Mouse (Mus musculus) E14TG2a.4 (cell line): Measurements from ENCODE around the gene Car11.

Experiments used
- H3K27me3 ChIP-seq: 2 replicates; pipeline ENCODE4 v1.6.1; 2014; ENCODE audit warnings: low read length, control low read depth; ENCODE audit not compliant: insufficient read depth
- H3K36me3 ChIP-seq: 2 replicates; pipeline ENCODE4 v1.6.1; 2014; ENCODE audit warnings: low read length, control low read depth; ENCODE audit not compliant: insufficient read depth
- H3K4me1 ChIP-seq: replicated peaks from 2 replicates; pipeline ENCODE4 v1.6.1; 2014; ENCODE audit warnings: low read depth, low read length, control low read depth
- H3K4me3 ChIP-seq: replicated peaks from 2 replicates; pipeline ENCODE4 v1.5.1; 2014; ENCODE audit warnings: mild to moderate bottlenecking, low read length
- H3K9me3 ChIP-seq: 2 replicates; pipeline ENCODE4 v1.6.1; 2014; ENCODE audit warnings: low read length, control low read depth
- CTCF ChIP-seq: conservative IDR thresholded peaks from 2 replicates; pipeline ENCODE4 v1.5.1; 2014; ENCODE audit warnings: low read length
- NANOG ChIP-seq: IDR thresholded peaks from 2 replicates; pipeline ENCODE4 v1.6.1; 2014; ENCODE audit warnings: borderline replicate concordance, low read length, mixed read lengths
- POU5F1 ChIP-seq: IDR thresholded peaks from 2 replicates; pipeline ENCODE4 v1.6.1; 2014; ENCODE audit warnings: low read length, borderline replicate concordance

Car11 gene

GRCm38 (mm10) chr7:45700301-45701015 lies 815 bp downstream of the Car11 start:
- Histone ChIP-seq H3K27me3 (peaks cover 38% of the 10 kb centered on the region), H3K4me1 (peaks cover 57% of the 10 kb centered on the region), H3K9me3 (0 out of 2 replicates have a peak, but pooled peaks cover 2% of the 10 kb centered on the region), H3K36me3 (no peaks in the 10 kb centered on the region), H3K4me3 (peak overlapping the region; percentile 76)
- TF ChIP-seq POU5F1 (0 out of 2 replicates have a peak, but pooled peaks have one; percentile 10), NANOG (no peak)

DNA sequence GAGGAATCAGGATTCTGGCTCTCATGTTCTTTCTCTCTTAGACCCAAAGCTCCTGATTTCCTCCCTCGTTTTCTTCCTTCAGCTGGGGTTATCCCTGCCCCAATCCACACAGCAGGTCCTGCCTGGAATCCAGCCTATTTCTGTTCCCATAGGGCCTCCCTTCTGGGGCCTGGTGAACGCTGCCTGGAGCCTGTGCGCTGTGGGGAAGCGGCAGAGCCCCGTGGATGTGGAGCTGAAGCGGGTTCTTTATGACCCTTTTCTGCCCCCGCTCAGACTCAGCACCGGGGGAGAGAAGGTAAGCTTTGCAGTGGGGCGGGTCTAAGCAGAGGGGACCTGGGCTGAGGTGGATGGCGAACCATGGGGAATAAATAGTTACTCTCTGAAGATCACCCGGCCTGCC lies 1.4 kb downstream of the Car11 start:
- peak overlapping the region; percentile 76 for H3K4me3 ChIP-seq
- no peak for TF ChIP-seq POU5F1
- H3K27me3 ChIP-seq = peaks cover 32% of the 10 kb centered on the region
- peaks cover 63% of the 10 kb centered on the region for H3K4me1 ChIP-seq
- no peaks in the 10 kb centered on the region for H3K9me3 ChIP-seq
- no peaks in the 10 kb centered on the region for H3K36me3 ChIP-seq

DNA sequence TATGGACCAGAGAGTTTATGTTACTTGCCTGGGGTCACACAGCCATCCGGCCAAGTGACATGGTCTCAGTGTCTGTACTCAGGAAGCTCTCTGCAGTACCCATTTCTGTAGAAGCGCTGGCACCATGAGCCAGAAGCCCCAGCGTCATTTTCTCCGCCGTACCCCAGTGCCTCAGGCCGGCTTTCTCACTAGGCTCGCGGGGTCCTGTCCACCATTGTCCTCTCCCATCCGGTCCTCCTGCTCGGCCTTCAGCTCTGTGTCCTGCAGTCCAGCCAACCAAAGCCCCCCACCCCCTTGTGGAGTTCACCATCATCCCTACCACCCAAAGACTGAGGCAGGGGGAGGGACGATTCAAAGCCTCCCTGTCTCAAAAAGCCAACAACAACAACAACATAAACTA lies 2.0 kb downstream of the Car11 start:
- H3K27me3 ChIP-seq = peaks cover 32% of the 10 kb centered on the region
- H3K4me3 ChIP-seq = peak overlapping the region; percentile 76
- H3K9me3 ChIP-seq = no peaks in the 10 kb centered on the region
- TF ChIP-seq POU5F1 (no peak), NANOG (no peak), CTCF (no peak)
- peaks cover 66% of the 10 kb centered on the region for H3K4me1 ChIP-seq
- H3K36me3 ChIP-seq = no peaks in the 10 kb centered on the region

- Histone ChIP-seq H3K4me3 (no peak overlapping the region), H3K27me3 (peaks cover 32% of the 10 kb centered on the region), H3K4me1 (peaks cover 69% of the 10 kb centered on the region), H3K9me3 (no peaks in the 10 kb centered on the region), H3K36me3 (no peaks in the 10 kb centered on the region)
- TF ChIP-seq POU5F1 (no peak), NANOG (no peak), CTCF (no peak)
Measured at GRCm38 (mm10) chr7:45702316-45702715, 2.7 kb downstream of the Car11 start.

- H3K27me3 ChIP-seq = peaks cover 29% of the 10 kb centered on the region
- H3K4me1 ChIP-seq = peaks cover 73% of the 10 kb centered on the region
- H3K9me3 ChIP-seq = no peaks in the 10 kb centered on the region
- H3K36me3 ChIP-seq = no peaks in the 10 kb centered on the region
- TF ChIP-seq CTCF (no peak), POU5F1 (no peak), NANOG (no peak)
- H3K4me3 ChIP-seq = no peak overlapping the region
Measured at GRCm38 (mm10) chr7:45702809-45703520, 3.3 kb downstream of the Car11 start.

- H3K4me3 ChIP-seq = peak overlapping the region; percentile 96
- no peak for TF ChIP-seq POU5F1
- TF ChIP-seq CTCF = no peak
- no peak for TF ChIP-seq NANOG
- no peaks in the 10 kb centered on the region for H3K9me3 ChIP-seq
- peaks cover 5% of the 10 kb centered on the region for H3K36me3 ChIP-seq
- H3K27me3 ChIP-seq = peaks cover 24% of the 10 kb centered on the region
- peaks cover 79% of the 10 kb centered on the region for H3K4me1 ChIP-seq
Measured at GRCm38 (mm10) chr7:45703521-45704033, 3.9 kb downstream of the Car11 start.

GRCm38 (mm10) chr7:45704046-45704559 lies 4.5 kb downstream of the Car11 start:
- Histone ChIP-seq H3K4me1 (peaks cover 83% of the 10 kb centered on the region), H3K9me3 (no peaks in the 10 kb centered on the region), H3K4me3 (peak overlapping the region; percentile 96), H3K27me3 (peaks cover 19% of the 10 kb centered on the region), H3K36me3 (peaks cover 10% of the 10 kb centered on the region)
- TF ChIP-seq POU5F1 (no peak), CTCF (no peak), NANOG (no peak)

DNA sequence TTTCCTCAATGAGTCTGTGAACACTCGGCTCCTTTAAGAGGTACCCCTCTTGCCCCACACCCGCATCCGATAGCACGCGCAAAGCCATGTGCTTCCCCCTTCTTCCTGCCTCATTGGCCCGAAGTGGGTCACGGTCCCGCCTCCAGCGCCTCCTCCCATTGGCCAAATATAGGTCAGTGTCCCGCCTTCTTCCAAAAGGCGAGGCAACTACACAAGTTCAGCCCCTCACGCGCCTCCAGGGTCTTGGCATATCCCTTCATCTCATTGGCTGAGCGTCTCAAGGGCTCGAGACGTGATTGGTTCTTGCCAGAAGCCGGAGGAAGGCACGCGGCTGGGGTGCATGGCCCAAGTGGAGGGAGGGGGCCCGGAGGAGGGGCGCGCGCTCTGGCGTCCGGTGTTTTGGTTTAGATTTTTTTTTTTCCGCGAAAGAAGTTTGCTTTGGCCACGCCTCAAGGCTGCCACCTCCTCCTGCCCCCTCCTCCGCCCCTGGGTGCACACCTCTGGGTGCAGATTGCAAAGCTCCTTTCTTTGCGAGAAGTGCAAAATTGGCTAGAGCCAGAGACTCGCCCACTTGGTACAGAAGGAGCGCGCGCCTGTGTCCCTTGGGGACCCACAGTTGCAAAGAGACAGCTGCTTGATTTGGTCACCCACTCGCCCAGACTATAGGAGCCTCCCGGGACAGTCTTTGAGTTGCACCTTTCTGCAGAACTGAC lies 5.2 kb downstream of the Car11 start, which contains the start of gene Dbp:
Gene Dbp (plus strand): TSS at position 359 of the 713 bp plus-strand sequence.
- H3K9me3 ChIP-seq = no peaks in the 10 kb centered on the region
- peaks cover 18% of the 10 kb centered on the region for H3K36me3 ChIP-seq
- no peak for TF ChIP-seq POU5F1
- no peak for TF ChIP-seq CTCF
- TF ChIP-seq NANOG = no peak
- peaks cover 84% of the 10 kb centered on the region for H3K4me1 ChIP-seq
- H3K27me3 ChIP-seq = peaks cover 11% of the 10 kb centered on the region
- H3K4me3 ChIP-seq = peak within 1 kb of the TSS; percentile 96
